Mouse (Mus musculus): Measurements from ENCODE around the gene Rfpl4.
"Not testable (repeated sequence)": the region's sequence is repeated elsewhere in the genome, so short reads cannot be mapped to it uniquely, and the experiment has no call there.

The Rfpl4 gene

GRCm38 (mm10) chr7:5116850-5117249, at the start of gene Rfpl4:
Rfpl4 (minus strand) TSS chr7:5116950.
- no peak for DNase-seq (ENCODE audit: extremely low spot score, low read depth, low spot score)

- not testable (repeated sequence) for DNase-seq (ENCODE audit: extremely low spot score, low read depth, low spot score)
Observed at GRCm38 (mm10) chr7:5149570-5149969, 32.8 kb upstream of the Rfpl4 start, which contains the start of gene Vmn1r55. Vmn1r55 (minus strand) TSS chr7:5149670.

DNA sequence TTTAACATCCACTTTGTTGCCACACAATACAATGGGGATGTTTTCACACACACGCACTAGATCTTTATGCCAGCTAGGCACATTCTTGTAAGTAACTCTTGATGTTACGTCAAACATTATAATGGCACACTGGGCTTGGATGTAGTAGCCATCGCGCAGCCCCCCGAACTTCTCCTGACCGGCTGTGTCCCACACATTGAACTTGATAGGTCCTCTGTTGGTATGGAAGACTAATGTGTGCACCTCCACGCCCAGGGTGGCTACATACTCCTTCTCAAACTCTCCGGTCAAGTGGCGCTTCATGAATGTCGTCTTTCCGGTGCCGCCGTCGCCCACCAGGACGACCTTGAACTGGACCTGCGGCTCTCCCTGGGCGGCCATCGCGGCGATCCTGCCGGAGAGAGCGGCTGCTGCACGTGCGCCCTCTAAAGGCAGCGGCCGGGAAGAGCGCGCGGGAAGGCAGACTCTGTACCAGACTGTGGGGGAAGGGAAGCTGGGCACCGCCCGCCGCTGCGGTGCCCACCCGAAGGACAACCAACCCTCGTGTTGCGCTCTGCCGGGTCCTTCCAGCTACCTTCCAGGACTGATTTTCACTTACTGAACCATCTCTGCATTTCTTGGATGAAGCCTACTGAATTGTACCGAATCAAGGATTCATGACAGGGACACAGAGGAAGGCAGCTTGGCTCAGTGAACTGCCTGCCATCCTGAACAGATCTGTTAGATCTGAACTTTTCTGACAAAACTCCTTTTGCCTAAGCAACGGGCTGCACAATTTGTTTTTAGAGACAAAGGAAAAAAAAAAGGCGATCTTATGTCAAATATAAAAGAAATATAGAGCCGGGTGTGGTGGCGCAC, 9.0 kb upstream of the Rfpl4 start, which contains the start of gene Rasl2-9:
Rasl2-9 (minus strand) TSS at position 402 of the 858 bp plus-strand sequence.
- DNase-seq (ENCODE audit: extremely low spot score, low read depth, low spot score): no peak

DNA sequence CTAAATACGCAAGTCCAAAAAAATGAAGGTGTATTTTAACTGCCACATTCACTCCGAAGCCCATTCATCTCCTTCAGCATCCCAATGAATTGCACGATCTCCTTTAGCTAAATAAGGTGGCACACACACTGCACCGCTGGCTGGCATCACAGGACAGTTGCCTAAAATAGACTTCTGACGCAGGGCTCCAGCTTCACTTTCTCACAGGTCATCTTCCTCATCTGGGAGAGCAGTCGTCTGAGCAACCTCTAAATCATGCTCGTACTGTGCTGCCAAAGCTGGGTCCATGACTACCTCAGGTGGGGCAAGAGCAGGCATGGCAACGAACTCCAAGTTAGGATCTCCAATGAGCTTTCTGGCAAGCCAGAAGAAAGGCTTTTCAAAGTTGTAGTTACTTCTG, 8.3 kb upstream of the Rfpl4 start:
- no peak for DNase-seq (ENCODE audit: extremely low spot score, low read depth, low spot score)

GRCm38 (mm10) chr7:5112701-5113100, 4.0 kb downstream of the Rfpl4 start:
- no peak for DNase-seq (ENCODE audit: extremely low spot score, low read depth, low spot score)

DNA sequence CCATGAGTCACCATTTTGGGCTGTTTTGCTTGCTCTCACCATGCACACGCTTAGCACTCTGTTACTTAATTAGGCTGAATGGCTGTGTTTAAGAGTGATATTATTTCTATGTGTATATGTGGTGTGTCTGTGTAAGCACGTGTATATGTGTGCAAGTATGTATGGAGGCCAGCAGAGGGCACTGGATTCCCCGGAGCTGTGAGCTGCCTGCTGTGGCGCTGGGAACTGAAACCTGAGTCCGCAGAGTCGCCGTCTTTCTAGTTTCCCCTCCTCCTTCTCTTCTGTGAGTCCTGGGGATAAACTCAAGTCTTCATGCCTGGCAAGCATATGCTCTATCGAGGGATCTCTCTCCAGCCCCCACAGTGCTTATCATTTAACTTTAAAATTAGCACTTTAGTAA, 7.4 kb downstream of the Rfpl4 start:
- DNase-seq (ENCODE audit: extremely low spot score, low read depth, low spot score): no peak

DNA sequence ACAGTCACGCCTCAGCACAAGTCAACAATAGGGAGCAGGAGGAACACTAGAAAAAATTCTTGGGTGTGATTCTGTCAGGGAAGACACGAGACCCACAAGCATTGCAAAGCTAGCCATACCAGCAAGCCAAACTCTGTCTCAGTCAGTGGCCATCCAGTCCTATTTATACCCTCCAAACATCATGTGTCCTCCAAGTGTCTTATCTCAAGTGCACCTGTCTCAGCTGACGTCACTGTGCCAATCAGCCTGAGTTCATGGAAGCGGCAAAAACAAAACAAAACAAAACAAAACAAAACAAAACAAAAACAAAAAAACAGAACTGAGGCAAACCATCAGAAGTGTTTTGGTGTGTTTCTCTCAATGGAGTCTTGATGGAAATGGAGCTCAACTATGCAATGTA, 8.5 kb downstream of the Rfpl4 start:
- no peak for DNase-seq (ENCODE audit: extremely low spot score, low read depth, low spot score)

DNA sequence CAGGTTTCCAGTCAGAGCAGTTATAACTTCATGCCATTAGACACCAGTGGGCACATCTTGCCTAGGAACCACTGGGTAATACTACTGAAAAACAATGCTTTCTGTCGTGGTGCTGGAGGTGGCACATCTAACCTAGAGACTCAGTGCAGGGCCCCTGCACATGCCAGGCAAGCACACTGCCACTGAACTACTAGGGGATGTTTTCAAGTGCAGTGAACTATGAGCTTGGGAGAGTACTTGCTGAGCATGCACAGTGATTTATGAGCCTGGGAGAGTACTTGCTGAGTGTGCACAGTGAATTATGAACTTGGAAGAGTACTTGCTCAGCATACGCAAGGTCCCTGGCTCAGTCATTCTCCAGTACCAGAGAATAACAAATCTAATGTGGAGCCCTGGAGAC, 14.2 kb downstream of the Rfpl4 start:
- DNase-seq (ENCODE audit: extremely low spot score, low read depth, low spot score): no peak

- no peak for DNase-seq (ENCODE audit: extremely low spot score, low read depth, low spot score)
Observed at GRCm38 (mm10) chr7:5101066-5101663, 15.6 kb downstream of the Rfpl4 start.

DNA sequence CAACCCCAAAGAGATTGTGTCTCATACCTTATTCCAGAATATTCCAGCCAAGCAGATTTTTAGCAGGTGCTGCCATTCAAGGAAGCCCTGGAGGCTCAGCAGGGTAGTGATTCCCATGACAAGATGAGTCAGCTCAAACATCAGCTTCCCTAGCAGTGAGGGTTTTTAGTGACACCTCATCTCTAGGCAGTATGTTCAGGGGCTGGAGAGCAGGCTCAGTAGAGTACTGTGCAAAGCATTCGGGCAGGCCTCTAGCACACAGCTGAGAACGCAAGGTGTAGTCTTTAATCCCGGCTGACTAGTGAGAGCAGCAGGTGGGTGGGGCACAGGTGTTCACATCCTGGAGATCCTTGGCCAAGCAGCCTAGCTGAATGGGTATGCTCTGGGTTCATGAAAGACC, 17.0 kb downstream of the Rfpl4 start:
- DNase-seq (ENCODE audit: extremely low spot score, low read depth, low spot score): no peak

GRCm38 (mm10) chr7:5098769-5099168, 18.0 kb downstream of the Rfpl4 start:
- DNase-seq (ENCODE audit: extremely low spot score, low read depth, low spot score): no peak

- no peak for DNase-seq (ENCODE audit: extremely low spot score, low read depth, low spot score)
Observed at GRCm38 (mm10) chr7:5092831-5093510, 23.8 kb downstream of the Rfpl4 start.

- DNase-seq (ENCODE audit: extremely low spot score, low read depth, low spot score): no peak
Observed at GRCm38 (mm10) chr7:5092381-5092780, 24.4 kb downstream of the Rfpl4 start.

GRCm38 (mm10) chr7:5091008-5091728, 25.6 kb downstream of the Rfpl4 start:
- DNase-seq (ENCODE audit: extremely low spot score, low read depth, low spot score): no peak

DNA sequence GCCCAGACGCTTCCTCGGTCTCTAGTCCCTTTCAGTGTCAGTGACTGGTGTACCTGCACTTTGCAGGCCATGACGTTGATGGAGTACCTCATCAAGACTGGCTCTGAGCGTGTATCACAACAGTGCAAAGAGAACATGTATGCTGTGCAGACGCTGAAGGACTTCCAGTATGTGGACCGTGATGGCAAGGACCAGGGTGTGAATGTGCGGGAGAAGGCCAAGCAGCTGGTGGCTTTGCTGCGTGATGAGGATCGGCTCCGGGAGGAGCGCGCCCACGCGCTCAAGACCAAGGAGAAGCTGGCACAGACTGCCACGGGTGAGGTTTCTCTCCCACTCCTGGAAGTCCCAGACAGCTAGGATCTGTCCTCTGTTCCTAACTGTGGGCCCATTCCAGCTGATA, 26.9 kb downstream of the Rfpl4 start:
- no peak for DNase-seq (ENCODE audit: extremely low spot score, low read depth, low spot score)

DNA sequence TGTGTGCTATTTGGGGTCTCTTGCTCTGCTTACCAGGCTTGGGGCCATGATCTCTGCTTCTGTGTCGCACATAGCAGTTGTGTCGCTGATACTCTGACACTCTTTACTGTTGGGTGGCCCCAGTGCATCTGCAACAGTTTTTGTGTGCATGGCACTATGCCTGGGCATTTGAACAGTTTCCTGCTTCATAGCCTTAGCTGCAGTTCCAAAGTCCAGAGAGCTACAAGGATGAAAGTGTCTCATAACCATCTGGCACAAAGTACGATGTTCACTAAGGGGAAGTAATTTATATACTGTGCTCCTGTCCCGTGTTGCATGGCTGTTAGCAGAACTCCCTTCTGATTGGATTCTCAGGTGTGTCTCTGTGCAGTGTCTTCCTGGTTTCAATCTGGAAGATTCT, 28.9 kb downstream of the Rfpl4 start:
- DNase-seq (ENCODE audit: extremely low spot score, low read depth, low spot score): no peak

- DNase-seq (ENCODE audit: extremely low spot score, low read depth, low spot score): no peak
Observed at GRCm38 (mm10) chr7:5086921-5087440, 29.8 kb downstream of the Rfpl4 start.

DNA sequence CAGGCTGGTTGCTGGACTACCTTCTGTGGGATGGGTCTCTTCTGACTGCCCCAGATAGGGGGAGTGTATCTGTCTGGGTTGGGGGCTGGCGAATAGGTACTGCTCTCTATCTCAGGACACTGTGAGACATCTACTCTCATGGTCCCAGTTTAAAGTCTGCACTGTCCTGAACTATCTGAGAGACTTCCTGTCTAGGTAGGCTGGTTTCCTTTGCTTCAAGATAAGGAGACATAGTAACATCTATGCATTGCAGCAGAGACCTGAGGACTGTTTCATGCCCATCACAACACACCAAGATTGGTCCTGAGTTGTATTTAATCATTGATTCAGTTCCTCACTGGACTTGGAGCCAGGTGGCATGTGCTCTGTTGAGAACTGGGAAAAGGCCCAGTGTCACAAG, 31.2 kb downstream of the Rfpl4 start:
- no peak for DNase-seq (ENCODE audit: extremely low spot score, low read depth, low spot score)

DNA sequence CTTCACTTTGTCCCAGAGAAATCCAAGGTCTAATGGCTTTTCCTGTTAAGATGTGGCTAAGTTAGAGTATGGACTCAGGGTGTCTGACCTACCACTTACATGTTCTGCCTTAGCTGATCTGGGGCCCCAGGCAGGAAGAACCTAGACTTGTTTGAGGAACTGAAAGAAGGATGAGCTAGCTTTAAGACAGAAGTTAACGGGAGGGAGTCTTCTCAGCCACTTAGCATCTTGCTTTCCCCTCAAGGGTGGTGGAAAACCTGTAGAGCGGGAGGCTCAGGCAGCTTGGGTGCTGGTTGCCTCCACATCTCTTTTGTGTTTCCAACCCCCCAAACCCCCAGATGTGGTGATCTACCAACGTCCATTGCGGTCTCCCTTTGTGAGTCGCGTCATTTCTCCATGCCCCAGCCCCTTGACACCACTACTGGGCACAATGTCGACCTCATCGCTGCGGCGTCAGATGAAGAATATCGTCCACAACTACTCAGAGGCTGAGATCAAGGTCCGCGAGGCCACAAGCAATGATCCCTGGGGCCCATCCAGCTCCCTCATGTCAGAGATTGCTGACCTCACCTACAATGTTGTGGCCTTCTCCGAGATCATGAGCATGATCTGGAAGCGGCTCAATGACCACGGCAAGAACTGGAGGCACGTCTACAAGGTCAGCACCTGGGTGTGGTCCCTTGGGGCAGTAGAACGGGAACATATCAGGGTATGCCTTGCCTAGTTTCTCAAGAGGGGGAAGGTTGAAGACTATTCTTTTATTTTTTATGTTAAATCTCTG, 33.2 kb downstream of the Rfpl4 start:
- no peak for DNase-seq (ENCODE audit: extremely low spot score, low read depth, low spot score)

GRCm38 (mm10) chr7:5081939-5082338, 34.8 kb downstream of the Rfpl4 start:
- no peak for DNase-seq (ENCODE audit: extremely low spot score, low read depth, low spot score)
